Mouse (Mus musculus) liver (tissue): ENCODE measurements around the gene Auts2.
A peak's percentile ranks its signal among the peaks of the same experiment; 100 is the strongest.

Experiments
- DNase-seq: peaks from one replicate; pipeline ENCODE4 v3.0.0-alpha.2; 2020; ENCODE audit warnings: mixed read lengths

Auts2 gene

GRCm38 (mm10) chr5:131869711-131870499 is 673.2 kb downstream of the Auts2 start:
- no peak for DNase-seq

- no peak for DNase-seq
These were observed 677.9 kb downstream of the Auts2 start for GRCm38 (mm10) chr5:131865200-131865599.

DNA sequence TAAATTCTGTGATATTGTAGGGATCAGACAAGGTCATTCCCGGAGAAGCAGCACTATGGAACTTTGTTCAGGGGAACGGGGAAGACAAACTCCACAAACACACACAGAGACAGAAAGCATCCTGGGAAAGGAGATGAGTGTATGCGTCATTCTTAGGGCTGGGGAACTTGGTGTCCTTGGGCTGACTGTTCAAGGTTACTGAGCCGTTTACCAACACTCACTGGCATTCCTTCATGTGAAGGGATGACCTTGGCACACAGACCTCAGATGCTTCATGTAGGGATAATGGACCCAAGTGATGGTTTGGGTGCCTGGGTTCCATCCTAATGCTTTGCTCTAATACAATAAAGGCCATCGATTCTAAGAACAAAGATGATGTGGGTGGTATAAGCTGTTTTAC is 685.2 kb downstream of the Auts2 start:
- no peak for DNase-seq

GRCm38 (mm10) chr5:131855358-131855757 is 687.8 kb downstream of the Auts2 start:
- DNase-seq, result peak; percentile 7

DNA sequence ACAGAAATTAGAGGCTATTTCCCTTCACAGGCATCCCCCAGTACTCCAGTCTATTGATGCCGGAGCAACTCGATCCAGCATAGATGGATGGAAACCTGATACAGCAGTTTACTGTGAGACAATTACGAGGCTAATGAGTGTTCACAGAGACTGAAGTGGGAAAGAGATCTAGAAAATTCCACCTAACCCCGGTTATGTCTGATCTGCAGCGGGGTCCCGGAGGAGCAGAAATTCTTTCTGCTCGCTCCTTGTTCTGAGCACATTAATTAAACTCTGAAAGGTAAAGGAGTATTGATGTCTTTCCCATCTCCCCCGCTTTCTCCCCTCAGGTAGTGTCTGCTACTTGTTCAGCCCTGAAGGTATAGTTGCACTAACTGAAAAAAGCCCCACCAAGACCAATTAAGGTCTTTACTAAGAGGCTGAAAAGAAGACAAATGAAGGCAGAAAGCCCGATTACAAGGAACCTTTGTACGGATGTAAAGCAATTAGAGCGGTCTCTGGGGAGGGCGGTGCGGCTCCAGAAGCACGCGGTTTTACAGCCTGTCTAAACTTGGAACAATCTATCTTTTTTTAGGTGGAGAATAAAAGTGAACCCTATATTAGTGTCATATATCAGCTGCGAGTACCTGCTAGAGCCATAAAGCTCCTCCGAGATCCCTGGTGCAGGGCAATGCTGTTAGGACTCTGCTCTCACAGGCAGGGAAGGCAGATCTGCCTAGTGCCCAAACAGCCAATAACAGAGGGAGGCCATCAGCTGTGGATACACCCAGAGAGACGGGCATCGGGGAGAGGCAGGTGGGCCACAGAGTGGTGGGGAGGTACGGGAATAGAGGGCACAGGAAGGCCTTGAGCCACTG is 691.3 kb downstream of the Auts2 start:
- no peak for DNase-seq

DNA sequence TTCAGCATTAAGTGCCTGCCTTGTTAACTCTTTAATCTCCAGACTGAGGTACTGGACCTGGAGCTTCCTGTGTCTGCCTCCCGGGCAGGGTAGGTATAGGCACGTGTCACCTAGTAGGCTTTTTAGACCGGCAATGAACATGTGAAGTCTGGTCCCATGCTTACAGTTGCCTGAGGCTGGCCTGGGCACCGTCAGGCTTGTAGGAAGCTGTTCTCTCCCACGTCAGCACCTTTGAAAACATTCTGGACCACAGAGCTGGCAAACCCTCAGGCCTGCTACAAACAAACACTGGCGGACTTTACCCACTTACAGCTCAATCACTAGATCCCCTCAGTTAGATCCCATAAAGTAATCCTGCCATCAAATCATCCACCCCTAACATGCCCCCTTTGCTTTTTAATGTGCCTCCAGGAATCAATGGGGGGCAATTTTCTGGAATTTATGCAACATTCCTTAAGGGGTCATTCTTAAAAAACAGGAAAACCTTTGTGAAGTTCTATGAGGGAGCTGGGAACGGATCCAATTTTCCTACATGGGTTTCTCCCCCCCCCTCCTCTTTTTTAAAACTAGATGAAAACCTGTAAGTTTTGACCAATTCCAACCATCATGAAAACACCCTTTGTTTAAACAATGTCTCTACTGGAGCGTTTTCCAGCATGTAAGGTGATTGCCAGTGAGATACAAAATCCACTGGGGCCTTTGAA is 692.4 kb downstream of the Auts2 start:
- DNase-seq, result no peak

DNA sequence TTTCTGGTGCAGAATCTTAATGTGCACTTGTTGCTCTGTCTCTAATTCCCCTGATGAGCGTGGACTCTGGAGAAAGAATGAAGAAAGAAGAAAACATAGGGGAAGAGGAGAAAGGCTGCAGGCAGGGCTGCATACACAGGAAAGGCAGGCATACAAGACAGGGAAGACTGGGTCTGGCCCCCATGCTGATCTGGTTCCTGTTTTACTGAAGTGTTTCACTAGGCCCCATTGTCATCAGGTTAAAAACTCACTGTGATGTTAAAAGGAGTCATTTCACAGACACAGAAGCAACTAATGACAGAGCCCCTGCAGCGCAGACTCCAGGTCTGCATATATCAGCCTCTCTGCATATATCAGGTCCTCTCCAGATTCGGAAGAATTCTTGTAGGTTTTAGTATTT is 693.5 kb downstream of the Auts2 start:
- DNase-seq, result no peak

DNA sequence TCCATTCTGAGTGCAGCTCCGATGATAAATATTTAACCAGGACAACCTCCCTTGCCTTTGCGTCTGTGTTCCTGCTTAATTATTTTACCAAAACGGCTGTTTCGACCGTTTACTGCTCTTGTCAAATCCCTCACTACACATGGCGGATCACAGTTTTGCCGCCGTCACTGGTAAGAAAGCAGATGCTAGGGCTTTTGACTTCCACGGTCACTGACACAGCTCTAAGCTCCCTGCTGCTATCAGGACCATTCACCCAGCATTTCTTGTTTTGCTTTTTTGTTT is 698.7 kb downstream of the Auts2 start:
- no peak for DNase-seq

GRCm38 (mm10) chr5:131843766-131844518 is 699.2 kb downstream of the Auts2 start:
- no peak for DNase-seq

- no peak for DNase-seq
These were observed 703.4 kb downstream of the Auts2 start for GRCm38 (mm10) chr5:131839657-131840315.

GRCm38 (mm10) chr5:131839023-131839422 is 704.1 kb downstream of the Auts2 start:
- no peak for DNase-seq

GRCm38 (mm10) chr5:131838064-131838463 is 705.1 kb downstream of the Auts2 start:
- no peak for DNase-seq

- DNase-seq, result no peak
These were observed 707.0 kb downstream of the Auts2 start for GRCm38 (mm10) chr5:131836014-131836735.

- no peak for DNase-seq
These were observed 710.0 kb downstream of the Auts2 start for GRCm38 (mm10) chr5:131832891-131833876.

- no peak for DNase-seq
These were observed 713.0 kb downstream of the Auts2 start for GRCm38 (mm10) chr5:131830111-131830510.

- DNase-seq, result no peak
These were observed 713.9 kb downstream of the Auts2 start for GRCm38 (mm10) chr5:131829248-131829647.

DNA sequence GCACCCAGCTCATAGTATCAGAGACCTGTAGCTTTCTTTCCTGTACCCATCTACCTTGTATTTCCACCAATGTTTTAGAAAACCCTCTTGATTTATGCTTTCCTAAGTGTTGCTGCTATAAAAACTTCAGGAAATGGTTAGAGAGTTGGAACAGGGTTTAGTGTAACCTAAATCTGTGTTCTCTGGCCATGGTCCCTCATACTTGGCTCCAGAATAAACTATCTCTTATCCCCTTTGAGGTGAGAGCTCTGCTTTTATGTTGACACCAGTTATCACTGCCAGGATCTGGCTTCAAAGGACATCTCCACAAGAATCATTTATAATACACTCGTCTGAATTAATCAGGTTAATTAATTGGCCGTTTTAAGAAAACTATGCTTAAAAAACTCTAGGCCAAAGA is 714.5 kb downstream of the Auts2 start:
- DNase-seq, result no peak

- DNase-seq, result no peak
These were observed 716.5 kb downstream of the Auts2 start for GRCm38 (mm10) chr5:131826362-131827261.

DNA sequence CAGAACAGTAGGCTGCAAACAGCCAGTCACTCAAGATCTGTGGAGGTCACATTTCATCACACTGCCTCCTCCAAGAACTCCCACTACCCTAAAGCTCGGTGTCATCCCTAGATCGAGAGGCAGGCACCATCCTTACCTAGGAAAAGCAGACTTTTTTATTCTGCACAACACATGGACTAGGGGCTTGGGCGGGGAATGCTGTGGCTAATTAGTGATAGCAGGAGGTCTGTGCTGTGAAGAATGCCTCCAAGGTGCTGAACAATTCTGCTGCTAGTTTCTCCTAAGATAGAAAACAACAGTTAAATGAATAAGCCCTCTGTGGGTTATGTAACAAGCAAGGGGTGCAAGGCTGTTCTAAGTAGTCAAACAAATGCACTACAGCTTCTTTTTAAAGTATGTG is 717.7 kb downstream of the Auts2 start:
- DNase-seq, result no peak
